Mouse (Mus musculus) embryonic stem cell, embryonic (primary cell): Measurements from ENCODE around the gene Glycam1.

Experiments
- CTCF ChIA-PET, 4 experiments: fragments of 300-600 bp in 2 of 4; fragments of 350-600 bp in 2 of 4; sonication (Branson Sonifier 250); formaldehyde crosslinking; loops; one replicate each; lab custom pipeline; 2022; ENCODE audit warnings: inconsistent platforms in 2 of 4; lab: Charles Lee
- POLR2A ChIA-PET, 4 experiments: fragments of 300-600 bp in 2 of 4; fragments of 350-600 bp in 2 of 4; sonication (Branson Sonifier 250); formaldehyde crosslinking; loops; one replicate each; lab custom pipeline; 2022; ENCODE audit warnings: antibody characterized with exemption in 4 of 4, inconsistent platforms in 1 of 4; lab: Charles Lee

Gene Glycam1

DNA sequence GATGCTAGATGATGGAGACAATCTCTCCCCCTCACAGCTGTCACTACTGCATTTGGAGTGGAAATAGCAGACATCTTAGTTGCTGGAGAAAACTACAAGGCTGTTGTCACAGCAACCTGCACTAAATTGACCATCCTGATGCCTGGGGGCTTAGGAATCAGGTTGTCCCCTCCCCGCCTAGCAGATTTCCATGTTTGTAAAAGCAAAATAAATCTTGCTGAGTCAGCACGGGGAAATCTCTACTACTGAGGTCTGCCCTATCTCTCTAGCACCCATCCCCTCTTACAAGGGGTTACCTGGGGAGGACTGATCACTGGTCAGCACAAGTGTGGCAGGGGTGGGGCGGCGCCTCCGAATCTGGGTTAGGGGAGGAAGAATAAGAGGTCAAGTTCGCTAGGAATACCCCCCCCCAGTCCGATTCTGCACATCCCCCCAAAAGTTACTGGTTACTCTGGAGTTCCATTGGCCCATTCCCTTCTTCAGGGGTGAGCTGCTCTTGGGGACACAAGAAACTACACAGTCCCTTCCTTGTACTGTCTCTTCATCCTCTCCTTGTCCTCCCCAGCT is 30.7 kb downstream of the Glycam1 start:
- ChIA-PET CTCF (interaction anchor here in 1 of 4 experiments (1.2 kb wide), 1 partner anchor 53 kb away, joined by 3 read pairs; no protein-coding TSS in a partner anchor), POLR2A (interaction anchor here in 2 of 4 experiments (0.9 to 2.6 kb wide), 4 partner anchors 10 to 32 kb away, joined by 4 to 10 read pairs (median 6); no protein-coding TSS in a partner anchor)

GRCm38 (mm10) chr15:103530372-103530771 is 34.5 kb downstream of the Glycam1 start:
- CTCF ChIA-PET = interaction anchor here (0.5 to 2.3 kb wide), 44 partner anchors 8 to 429 kb away, joined by 3 to 23 read pairs (median 4); partner anchors contain the start of gene Pde1b (in 1 of the 4)
- POLR2A ChIA-PET = interaction anchor here in 3 of 4 experiments (0.5 to 3.0 kb wide), 14 partner anchors 8 to 1130 kb away, joined by 3 to 20 read pairs (median 4); partner anchors contain the start of gene Pde1b (in 1 of the 3)

- CTCF ChIA-PET = interaction anchor here in 2 of 4 experiments (0.6 to 1.0 kb wide), 2 partner anchors 17 to 29 kb away, joined by 4 to 5 read pairs; no protein-coding TSS in a partner anchor
- POLR2A ChIA-PET = interaction anchor here in 3 of 4 experiments (0.6 to 3.9 kb wide), 15 partner anchors 8 to 592 kb away, joined by 3 to 18 read pairs (median 5); partner anchors contain the start of genes Ppp1r1a (in 2 of the 3) and Pde1b (in 1 of the 3)
Measured at GRCm38 (mm10) chr15:103523156-103523555, 41.7 kb downstream of the Glycam1 start.

DNA sequence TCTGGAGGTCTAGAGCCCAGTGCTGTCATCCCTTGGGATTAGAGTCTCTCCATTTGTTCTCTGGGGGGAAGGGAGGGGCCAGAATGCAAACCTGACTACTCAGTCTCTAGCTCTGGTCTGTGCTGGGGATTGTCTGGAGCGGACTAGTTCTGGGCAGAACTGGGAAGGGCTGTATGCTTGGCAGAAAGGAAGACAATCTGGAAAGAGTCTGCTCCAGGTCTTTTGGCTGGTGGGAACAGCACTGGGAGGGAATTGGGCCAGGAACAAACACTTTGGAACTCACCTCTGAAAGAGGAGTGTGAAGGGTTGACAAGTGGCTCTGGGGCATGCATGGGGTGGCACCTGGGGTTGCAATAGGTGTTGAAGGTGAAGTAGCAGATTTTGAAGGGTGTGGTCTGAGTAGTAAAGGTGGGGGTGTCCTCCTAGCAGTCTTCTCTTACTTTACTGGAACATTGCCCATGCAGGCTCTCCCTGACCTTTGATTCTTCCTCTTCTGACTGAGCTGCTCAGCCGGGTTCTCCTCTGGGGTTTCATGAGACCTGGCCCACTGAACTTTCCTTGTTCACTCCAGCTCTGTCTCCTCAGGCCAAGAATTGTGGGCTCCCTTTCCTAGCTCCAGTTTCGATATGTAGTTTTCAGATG is 42.3 kb downstream of the Glycam1 start:
- ChIA-PET CTCF (interaction anchor here in 2 of 4 experiments (0.6 to 1.0 kb wide), 3 partner anchors 8 to 29 kb away, joined by 3 to 5 read pairs (median 4); no protein-coding TSS in a partner anchor), POLR2A (interaction anchor here in 3 of 4 experiments (0.5 to 3.9 kb wide), 19 partner anchors 8 to 591 kb away, joined by 3 to 18 read pairs (median 4); partner anchors contain the start of genes Pde1b (in 3 of the 3) and Ppp1r1a (in 2 of the 3))

DNA sequence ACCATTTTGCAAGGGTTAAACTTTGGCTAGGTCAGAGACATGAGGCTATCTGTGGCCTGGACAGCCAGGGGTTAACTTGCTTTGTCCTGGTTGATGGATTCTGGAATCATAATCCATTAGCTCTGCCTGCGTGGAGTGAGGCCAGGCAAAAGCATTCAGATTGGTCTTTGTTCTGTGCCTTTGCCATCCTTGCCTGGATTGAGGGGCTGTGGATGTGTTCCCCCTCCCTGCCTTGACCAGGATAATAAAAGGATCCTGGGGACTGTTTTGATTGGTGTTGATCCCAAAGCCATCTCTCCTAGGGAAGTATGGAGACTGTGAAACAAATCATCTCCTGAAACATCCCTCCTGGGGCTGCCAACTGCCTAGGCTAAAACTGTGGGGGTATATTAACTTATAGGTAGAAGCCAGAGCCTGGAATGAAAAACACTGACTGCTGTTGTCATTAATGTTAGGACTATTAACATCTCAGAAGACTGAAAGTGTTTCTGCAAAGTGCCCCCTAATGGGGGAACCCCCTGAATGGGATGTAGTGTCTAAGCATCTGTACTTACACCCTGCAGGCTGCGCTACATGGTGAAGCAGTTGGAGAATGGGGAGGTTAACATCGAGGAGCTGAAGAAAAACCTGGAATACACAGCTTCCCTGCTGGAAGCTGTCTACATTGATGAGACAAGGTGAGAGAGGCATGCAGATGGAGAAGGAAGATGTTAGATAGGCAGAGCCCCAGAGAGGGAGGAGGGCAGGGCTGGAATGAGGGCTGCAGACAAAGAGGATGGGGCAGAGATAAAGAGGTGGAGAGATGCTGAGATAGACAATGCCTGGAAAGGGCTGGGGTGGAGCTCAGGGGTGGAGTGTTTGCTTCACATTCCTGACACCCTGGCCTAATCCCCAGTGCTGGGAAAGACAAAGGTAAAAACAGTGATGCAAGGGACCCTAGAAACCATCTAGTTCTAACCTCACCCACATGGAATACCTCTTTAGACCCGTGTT is 45.2 kb downstream of the Glycam1 start:
- POLR2A ChIA-PET = interaction anchor here (0.6 to 4.0 kb wide), 27 partner anchors 9 to 1120 kb away, joined by 3 to 25 read pairs (median 4); partner anchors contain the start of genes Pde1b (in 4 of the 4), Ppp1r1a (in 3 of the 4), Cbx5 (in 1 of the 4) and Mucl1 (in 1 of the 4)
- CTCF ChIA-PET = interaction anchor here in 2 of 4 experiments (0.8 to 2.2 kb wide), 3 partner anchors 10 to 11 kb away, joined by 4 to 15 read pairs (median 9); no protein-coding TSS in a partner anchor

GRCm38 (mm10) chr15:103518600-103519385 is 46.1 kb downstream of the Glycam1 start:
- POLR2A ChIA-PET = interaction anchor here in 3 of 4 experiments (0.8 to 4.0 kb wide), 20 partner anchors 8 to 279 kb away, joined by 3 to 25 read pairs (median 5); partner anchors contain the start of genes Pde1b (in 2 of the 3), Ppp1r1a (in 2 of the 3) and Cbx5 (in 1 of the 3)
- CTCF ChIA-PET = interaction anchor here in 3 of 4 experiments (0.6 to 2.2 kb wide), 3 partner anchors 11 to 304 kb away, joined by 6 to 15 read pairs (median 9); no protein-coding TSS in a partner anchor

GRCm38 (mm10) chr15:103514914-103515313 is 50.0 kb downstream of the Glycam1 start:
- CTCF ChIA-PET = no interaction called here
- POLR2A ChIA-PET = interaction anchor here in 3 of 4 experiments (0.7 to 2.8 kb wide), 4 partner anchors 11 to 30 kb away, joined by 4 to 29 read pairs (median 10); partner anchors contain the start of gene Pde1b (in 1 of the 3)

- ChIA-PET POLR2A (interaction anchor here (0.6 to 2.8 kb wide), 19 partner anchors 8 to 285 kb away, joined by 3 to 29 read pairs (median 4); partner anchors contain the start of genes Pde1b (in 2 of the 4), Nckap1l (in 1 of the 4) and Ppp1r1a (in 1 of the 4)), CTCF (interaction anchor here in 2 of 4 experiments (0.6 to 1.0 kb wide), 3 partner anchors 16 to 165 kb away, joined by 5 to 8 read pairs (median 5); no protein-coding TSS in a partner anchor)
Measured at GRCm38 (mm10) chr15:103514119-103514518, 50.8 kb downstream of the Glycam1 start.

DNA sequence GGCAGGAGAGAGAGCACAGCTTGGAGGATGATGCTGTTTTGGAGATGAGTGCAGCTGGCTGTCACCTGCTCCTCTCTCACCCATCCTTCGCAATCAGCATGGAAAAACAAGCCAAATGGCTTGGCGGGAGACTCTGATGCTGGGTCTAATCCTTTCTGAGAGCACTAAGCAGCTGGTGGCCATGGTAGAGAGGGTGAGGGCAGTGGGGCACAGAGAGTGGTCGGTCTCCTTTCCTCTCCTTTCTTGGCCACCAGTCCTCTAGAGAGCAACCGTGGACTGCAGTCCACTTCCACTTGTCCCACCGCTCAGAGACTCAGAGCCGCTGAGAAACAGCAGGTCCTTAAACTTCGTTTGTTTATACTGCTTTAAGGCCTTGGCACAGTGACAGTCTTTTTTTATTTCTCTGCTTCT is 51.3 kb downstream of the Glycam1 start:
- CTCF ChIA-PET = interaction anchor here in 2 of 4 experiments (0.6 to 1.0 kb wide), 3 partner anchors 17 to 18 kb away, joined by 3 to 8 read pairs (median 5); no protein-coding TSS in a partner anchor

More for the DNA sequence above, 51.3 kb downstream of the Glycam1 start:
- POLR2A ChIA-PET = interaction anchor here in 3 of 4 experiments (0.6 to 2.8 kb wide), 18 partner anchors 8 to 284 kb away, joined by 3 to 29 read pairs (median 4); partner anchors contain the start of genes Pde1b (in 2 of the 3), Nckap1l (in 1 of the 3) and Ppp1r1a (in 1 of the 3)
